Mouse (Mus musculus) cerebellum, adult 11-12 months (tissue): Measurements from ENCODE around the gene Blvrb.
A peak's percentile ranks its signal among the peaks of the same experiment; 100 is the strongest.
"Not testable (repeated sequence)": the region's sequence is repeated elsewhere in the genome, so short reads cannot be mapped to it uniquely, and the experiment has no call there.

Experiments used
- DNase-seq: peaks from one replicate; pipeline ENCODE4 v3.0.0; 2022

Gene Blvrb

DNA sequence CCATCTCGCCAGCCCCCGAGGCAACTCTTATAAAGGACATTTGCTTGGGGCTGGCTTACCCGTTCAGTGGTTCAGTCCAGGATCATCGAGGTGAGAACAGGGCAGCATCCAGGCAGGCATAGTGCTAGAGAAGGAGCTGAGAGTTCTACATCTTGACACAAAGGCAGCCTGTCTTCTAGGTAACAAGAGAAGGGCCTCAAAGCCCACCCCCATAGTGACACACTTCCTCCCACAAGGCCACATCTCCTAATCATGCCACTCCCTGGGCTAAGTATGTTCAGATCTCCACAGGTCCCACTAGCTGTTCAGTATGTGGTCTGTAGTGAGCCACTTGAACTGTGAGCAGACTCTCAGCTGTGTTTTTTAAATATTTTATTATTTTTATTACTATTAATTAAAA is 36.1 kb downstream of the Blvrb start:
- no peak for DNase-seq

DNA sequence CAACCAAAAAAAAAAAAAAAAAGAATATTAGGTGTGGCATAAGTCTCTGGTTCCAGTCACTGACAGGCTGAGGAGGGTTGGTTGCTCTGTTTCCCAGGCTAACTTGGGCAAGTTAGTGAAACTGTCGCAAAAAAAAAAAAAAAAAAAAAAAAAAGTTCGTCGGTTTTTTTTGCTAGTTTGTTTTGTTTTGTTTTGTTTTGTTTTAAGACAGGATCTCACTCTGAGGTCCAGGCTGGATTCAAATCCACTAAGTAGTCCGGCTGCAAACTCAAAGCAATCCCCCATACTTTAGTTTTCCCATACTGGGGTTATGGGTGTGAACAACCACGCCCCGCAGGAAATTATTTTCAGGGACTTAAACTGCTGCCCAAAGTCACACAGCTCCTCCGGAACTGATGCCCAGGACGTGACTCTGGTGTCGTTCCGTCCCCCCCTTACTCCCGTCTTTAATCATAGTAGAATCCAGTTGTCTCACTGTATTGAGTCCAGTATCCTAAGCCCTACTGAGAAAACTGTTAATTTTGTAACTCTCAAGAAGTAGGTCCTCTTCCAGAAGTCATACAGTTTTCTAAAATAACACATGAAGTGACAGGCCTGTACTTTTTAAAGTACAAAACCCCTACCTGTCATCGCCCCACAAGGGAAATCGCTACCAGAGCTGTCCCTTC is 38.5 kb downstream of the Blvrb start:
- peak; percentile 64 for DNase-seq

DNA sequence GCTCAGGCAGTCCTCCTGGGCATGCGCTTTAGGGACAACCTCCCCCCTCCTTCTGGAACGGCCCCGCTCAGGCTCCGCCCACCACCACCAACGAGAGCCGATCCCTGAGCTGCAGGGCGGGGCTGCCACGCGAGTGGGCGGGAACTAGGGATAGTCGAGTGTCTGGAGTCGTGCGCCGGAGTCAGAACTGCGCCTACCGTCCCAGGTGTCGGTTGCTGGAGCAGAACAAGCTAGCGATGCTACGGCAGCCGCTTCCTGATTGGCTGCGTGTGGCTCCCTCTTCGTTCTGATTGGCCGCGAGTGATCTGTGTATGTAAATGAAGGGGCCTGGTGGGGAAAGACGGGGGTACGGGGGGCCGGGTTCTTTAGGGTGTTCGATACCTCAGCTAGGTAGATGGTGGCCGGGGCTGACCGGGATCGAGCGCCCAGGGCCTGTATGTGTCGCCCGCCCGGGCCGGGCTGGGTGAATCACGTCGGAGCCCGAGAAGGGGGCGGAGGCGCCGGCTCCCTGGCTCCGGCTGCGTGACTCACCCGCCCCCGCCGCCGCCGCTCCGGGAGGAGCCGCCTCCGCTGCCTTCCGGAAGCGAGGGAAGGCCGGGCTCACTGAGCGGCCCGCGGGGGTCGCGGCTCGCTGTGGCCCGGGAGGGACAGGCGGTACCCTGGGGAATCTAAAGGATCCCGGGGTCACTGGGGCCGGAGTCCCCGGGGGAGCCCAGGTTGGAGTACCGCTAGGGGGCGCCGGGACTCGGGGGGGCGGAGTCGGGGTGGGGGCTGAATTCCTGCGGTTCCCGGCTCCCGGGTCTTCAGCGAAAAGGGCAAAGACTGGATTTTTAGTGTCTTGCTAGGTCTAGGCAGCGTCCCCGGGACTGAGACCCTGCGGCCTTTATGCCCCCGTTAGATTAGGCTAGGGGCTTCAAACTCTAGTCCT is 39.3 kb downstream of the Blvrb start, which contains the start of gene Sertad1:
Gene Sertad1, plus strand, starts transcription at position 141 of the 928 bp plus-strand sequence.
- DNase-seq: peak; percentile 100

DNA sequence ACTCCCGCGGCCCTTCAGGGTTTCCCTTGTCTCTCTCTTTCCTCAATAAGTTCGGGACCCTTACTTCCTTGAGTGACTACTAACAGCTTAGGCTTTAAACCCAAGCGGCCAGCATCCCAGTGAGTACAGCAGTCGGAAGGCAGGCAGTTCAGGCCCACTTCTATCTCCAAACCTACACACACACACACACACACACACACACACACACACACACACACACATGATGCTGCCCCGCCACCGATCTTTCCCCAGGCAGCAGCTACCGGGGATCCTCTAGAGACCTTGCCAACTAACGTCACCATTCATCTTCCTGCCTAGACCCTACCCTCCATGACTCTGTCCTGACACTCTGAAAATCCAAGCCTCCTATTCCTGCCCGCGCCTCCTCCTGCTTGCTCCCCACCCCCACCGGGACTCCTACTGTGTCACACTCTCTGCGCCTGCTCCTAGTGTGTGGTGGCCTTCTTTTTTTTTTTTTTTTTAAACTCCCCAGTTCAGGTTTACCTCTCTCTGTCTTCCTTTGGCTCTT is 40.0 kb downstream of the Blvrb start:
- DNase-seq: peak; percentile 78

DNA sequence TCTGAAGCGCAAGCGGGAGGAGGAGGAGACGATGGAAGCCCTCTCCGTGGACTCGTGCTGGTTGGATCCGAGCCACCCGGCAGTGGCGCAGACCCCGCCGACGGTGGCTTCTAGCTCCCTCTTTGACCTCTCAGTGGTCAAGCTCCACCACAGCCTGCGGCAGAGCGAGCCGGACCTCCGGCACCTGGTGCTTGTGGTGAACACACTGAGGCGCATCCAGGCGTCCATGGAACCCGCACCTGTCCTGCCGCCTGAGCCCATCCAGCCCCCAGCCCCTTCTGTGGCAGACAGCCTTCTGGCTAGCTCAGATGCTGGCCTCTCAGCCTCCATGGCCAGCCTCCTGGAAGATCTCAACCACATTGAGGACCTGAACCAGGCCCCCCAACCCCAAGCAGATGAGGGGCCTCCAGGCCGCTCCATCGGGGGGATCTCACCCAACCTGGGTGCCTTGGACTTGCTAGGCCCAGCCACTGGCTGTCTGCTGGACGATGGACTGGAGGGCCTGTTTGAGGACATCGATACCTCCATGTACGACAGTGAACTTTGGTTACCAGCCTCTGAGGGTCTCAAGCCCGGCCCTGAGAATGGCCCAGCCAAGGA is 41.6 kb downstream of the Blvrb start:
- peak; percentile 72 for DNase-seq

DNA sequence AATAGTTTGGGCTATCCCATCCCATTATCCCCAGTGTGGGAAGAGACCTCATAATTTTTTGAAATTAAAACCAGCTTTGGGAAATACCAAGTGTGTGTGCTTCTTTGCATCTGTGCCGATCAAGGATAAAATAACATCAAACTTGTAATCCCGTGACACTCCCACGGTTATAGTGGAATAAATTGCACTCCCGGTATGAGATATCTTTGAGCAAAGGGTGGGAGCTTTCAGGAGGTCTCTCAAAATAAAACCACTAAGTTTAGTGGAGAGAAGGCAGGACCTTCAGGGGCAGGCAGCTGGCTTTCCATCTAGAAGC is 42.4 kb downstream of the Blvrb start:
- no peak for DNase-seq

DNA sequence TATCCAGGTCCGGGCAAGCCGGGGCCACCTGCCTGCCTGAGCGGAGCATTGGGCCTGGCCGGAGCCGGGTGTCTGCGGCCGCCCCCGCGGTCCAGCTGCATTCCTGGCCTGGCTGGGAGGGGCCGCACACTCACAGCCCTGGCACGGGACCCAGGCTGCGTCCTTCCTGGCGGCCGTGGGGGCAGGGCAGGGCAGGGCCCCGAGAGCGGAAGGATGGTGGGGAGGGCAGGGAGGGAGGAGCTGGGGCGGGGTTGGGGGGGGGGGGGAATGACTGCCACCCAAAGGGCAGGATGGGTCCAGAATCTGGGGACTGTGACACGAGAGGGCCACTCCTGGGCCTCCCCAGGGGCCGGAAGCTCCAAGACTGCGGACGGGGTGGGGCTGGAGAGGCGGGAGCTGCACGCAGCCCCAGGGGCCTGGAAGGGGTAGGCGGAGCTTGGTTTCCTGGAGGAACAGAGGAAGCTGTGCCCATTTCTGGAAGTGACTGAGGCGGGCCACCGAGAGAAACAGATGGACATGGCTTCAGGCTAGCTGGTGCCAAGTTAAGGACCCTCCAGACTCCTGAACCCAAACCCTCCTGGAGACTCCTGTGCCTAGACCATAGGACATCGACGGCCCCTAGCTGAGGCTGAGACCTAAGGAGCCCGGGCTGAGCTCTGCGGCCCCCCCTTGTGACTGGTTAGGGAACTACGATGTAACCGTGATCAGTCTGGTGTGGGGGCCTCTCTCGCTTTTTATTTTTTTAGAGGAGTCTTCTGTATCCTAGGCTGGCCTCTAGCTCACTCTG is 43.0 kb downstream of the Blvrb start:
- DNase-seq: peak; percentile 93

DNA sequence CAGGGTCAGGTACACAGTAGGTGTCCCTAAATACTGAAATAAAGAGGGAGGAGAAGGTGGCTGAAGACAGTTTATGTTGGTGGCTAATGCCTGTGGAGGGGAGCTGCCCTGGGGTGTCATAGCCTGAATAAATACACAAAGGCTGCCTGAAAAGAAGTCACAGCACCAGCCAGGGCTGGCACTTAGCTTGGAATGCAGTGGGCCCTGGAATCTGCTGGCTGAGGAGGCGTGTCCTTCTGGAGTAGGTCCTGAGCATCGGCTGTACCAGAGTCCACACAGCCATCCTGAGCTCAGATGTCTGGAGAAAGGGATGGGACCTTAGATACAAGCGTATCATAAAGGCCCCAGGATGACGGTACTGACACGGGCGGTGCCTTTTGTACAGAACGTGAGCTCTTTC is 44.1 kb downstream of the Blvrb start:
- peak; percentile 51 for DNase-seq

DNA sequence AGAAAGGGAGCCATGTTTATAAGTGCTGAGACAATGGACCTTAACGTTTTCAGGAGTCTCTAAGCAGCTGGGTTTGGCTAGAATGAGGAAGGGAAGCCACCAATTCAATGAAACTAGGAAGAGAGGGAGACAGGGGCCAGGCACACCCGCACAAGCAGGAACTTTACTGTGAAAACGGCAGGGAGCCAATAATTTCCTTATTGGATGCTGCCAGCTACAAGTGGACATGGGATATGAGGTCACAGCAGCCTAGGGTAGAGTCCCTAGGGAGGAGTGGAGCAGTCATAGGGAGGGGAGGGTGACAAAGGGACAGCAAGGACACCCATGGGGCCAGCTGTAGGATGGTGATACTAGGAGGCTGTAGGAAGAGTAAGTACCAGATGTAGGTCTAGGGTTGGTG is 45.2 kb downstream of the Blvrb start:
- DNase-seq: no peak

DNA sequence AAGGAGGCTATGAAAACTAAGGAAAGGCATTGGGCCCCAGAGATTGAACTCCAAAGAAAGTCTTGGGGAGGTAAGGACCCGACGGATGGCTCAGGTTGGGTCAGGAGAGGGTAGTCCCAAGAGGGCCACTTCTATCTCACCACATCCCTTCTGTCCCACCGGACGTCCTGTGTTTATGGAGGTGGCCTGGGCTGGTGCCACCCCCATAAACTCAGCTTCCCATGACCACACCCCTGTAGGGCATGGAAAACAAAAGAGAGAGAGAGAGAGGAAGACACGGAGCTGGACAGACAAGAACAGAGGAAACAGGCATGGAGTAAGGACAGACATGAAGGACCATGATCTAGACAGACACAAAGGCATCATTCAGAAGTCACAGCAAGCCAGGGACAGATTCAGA is 45.7 kb downstream of the Blvrb start:
- no peak for DNase-seq

DNA sequence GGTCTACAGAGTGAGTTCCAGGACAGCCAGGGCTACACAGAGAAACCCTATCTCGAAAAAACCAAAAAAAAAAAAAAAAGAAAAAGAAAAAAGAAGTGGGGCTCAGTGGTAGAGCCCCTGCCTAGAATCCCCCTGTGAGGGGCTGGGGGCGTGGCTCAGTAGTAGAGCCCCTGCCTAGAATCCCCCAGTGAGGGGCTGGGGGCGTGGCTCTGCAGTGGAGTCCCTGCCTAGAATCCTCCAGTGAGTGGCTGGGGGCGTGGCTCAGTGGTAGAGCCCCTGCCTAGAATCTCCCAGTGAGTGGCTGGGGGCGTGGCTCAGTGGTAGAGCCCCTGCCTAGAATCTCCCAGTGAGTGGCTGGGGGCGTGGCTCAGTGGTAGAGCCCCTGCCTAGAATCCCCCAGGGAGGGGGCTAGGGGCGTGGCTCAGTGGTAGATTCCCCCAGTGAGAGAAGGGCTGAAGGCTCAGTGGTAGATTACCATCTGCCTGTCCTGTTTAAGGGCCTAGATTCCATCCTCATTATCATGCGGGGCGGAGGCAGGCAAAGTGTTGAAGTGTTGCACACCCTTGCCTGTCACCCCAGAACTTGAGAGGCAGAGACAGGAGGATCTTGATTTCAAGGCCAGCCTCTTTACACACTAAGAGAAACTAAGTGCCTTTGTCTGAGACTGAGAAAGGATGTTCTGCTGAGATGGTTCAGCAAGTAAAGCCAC is 47.0 kb downstream of the Blvrb start:
- not testable (repeated sequence) for DNase-seq

DNA sequence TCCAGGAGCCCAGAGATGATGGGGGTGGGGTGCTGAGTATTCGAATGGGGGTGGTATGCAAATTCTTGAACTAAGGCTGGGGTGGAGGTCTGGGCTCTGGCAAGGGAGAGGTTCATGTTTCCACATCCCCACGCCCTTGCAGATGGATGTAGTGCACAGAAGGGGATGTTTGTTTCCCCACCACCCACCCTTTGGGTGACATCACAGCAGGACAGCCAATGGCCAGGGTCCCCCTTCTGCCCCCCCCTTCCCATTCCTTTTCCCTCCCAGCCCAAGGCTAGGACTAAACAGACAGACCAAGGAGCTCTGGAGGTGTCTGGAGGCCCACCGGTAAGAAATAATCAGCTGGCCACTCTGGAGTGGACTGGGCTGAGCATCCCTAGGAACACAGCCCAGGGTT is 51.3 kb downstream of the Blvrb start, which contains the start of gene Prx:
Gene Prx, plus strand, starts transcription at position 289 of the 400 bp plus-strand sequence.
- no peak for DNase-seq

DNA sequence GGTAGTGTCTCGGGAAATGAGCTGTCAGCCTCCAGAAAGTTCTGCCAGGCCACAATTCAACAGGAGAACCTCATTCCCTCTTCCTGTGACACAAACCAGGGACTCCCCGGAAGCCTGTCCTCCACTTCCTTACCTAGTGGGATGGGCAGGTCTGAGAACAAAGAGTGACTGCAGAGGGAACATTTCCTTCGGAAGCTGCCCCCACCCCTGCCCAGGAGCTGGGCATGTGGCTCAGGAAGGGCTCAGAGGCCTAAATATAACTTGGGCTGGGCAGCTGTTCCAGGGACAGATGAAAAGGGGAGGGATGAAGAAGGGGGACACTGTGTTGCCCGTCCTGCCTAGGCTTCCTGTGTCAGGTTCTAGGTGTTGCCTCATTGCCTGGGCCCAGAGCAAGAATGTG is 53.8 kb downstream of the Blvrb start:
- DNase-seq: no peak

DNA sequence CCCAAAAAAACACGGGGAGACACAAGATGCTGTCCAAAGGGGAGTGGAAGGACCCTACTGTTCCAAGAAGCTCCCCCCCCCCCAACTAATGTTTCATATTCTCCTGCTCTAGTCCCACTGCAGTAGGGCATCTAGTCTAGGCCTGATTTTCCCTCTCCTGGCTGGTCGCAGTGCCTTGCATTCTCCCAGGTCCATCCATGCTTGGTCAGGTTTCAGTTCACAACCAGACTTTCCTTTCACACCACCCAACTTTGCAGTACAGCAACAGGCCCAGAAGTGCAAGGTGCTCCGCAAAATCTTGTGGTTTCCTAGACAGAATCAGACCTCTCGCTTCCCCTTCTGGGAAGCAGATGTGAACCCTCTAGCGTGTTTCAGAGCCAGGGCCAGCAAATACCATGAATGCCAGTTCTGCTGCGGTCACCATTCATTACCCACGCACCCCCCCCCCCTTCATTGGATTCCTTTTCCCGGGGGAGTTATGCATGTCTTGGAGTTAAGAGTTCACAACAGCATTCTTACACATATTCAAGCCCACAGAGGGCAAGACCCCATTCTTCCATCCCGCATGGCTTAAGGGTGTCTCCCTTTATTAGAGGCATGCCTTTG is 59.1 kb downstream of the Blvrb start:
- DNase-seq: no peak

DNA sequence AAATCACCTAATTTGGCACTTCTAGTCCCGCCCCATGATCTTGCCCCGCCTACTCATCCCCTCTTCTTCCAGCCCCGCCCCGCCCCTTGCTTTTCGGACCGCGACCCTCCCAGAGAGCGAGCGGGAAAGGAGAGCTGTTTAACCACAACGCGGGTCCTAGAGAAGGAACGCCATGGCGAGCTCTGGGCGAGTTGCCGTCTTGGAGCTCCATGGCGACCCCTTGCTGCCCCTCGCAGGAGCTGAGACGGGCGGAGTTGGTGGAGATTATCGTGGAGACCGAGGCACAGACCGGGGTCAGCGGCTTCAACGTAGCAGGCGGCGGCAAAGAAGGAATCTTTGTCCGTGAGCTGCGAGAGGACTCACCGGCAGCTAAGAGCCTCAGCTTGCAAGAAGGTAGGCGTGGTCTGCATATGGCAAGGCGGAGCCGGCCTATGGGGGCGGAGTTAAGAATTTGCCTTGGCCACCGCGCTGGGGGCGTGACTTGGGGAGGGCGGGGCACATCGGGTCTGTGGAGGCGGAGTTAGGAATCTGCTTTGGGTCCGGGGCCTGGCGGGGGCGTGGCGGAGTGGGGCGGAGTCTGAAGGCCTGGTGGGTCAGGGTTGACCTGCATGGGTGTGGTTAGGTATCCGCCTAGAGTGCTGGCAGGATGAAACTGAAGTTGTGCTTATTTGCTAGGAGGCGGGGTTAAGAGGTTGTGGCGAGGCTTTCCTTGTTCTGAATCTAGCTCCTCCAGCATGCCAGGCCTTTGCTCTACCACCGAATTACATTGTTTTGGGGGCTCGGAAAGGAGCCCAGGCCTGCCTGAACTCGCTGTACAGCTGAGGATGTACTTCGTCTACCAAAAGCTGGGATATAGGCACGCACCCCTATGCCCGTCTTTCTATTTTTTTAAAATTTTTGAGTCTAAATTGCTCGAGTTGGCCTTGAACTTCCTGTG is 60.2 kb downstream of the Blvrb start:
- peak; percentile 92 for DNase-seq

DNA sequence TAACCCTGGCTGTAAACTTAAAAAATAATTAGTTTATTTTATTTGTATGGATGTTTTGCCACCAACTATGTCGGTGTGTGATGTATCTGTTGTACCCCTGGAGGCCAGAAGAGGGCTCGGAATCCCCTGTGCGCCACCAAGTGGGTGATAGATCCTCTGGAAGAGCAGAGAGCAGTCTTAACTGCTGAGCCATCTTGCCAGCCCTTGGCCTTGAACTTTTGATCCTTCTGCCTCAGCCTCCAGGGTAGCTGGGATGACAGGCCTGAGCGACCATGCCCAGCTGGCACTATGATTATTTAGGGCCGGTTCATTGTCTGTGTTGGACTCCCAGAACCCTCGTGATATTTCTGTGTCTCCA is 60.8 kb downstream of the Blvrb start:
- DNase-seq: peak; percentile 63

DNA sequence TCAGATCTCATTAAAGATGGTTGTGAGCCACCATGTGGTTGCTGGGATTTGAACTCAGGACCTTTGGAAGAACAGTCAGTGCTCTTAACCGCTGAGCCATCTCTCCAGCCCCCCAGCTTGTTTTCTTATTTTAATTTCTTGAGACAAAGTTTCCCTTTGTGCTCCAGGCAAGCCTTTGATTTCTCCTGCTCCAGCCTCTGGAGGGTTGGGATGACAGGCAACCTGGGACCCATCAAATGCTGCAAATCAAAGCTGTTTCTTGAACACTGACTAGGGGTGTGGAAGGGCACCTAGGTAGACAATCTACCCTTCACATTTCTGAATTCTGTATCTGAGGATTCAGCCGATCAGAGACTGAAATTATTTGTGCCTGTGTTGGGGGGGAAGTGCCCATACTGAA is 63.0 kb downstream of the Blvrb start:
- no peak for DNase-seq

DNA sequence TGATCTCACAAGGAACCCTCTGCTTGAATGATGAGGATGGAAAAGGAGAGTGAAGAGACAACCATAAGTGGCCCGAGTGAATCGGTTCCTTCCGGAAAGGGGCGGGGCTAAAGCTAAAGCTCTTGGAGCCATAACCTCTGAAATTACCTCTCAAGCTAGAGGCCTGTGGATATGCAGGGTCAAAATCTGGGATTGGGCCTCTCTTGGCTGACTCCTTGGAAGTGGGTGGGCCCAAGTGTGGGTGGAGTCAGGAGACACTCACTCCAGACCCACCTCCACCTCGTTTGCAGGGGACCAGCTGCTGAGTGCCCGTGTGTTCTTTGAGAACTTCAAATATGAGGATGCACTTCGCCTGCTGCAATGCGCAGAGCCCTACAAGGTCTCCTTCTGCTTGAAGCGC is 67.2 kb downstream of the Blvrb start:
- DNase-seq: no peak
